Mouse (Mus musculus): ENCODE measurements around the gene Kremen2. TPM values are rescaled to one million over a fixed set of nuclear protein-coding genes. Genes with fewer than 3 reads are reported as not detected.

Gene Kremen2
- polyA plus RNA-seq, 1 experiment from 2014 or later: 0.37 TPM

GRCm38 (mm10) chr17:23755689-23756088, 10.1 kb upstream of the Kremen2 start:
- Histone ChIP-seq H3K9me3 (replicated peaks) (no peaks in the 10 kb centered on the region), H3K4me1 (no peaks in the 10 kb centered on the region), H3K27me3 (no peaks in the 10 kb centered on the region), H3K4me2 (no peak overlapping the region), H3K36me3 (ENCODE audit: poor library complexity, severe bottlenecking) (peaks cover 95% of the 10 kb centered on the region), H3K4me3 (no peak overlapping the region), H3K27ac (no peak overlapping the region), H3K9ac (no peak overlapping the region)
- 93% methylated on average over 12 of the region's 13 CpGs for WGBS
- ATAC-seq: no peak

- 79% methylated on average over 11 of the region's 11 CpGs for WGBS
- ATAC-seq: no peak
- no peak overlapping the region for H3K9ac ChIP-seq
These were observed 4.0 kb upstream of the Kremen2 start for GRCm38 (mm10) chr17:23749400-23750191.

DNA sequence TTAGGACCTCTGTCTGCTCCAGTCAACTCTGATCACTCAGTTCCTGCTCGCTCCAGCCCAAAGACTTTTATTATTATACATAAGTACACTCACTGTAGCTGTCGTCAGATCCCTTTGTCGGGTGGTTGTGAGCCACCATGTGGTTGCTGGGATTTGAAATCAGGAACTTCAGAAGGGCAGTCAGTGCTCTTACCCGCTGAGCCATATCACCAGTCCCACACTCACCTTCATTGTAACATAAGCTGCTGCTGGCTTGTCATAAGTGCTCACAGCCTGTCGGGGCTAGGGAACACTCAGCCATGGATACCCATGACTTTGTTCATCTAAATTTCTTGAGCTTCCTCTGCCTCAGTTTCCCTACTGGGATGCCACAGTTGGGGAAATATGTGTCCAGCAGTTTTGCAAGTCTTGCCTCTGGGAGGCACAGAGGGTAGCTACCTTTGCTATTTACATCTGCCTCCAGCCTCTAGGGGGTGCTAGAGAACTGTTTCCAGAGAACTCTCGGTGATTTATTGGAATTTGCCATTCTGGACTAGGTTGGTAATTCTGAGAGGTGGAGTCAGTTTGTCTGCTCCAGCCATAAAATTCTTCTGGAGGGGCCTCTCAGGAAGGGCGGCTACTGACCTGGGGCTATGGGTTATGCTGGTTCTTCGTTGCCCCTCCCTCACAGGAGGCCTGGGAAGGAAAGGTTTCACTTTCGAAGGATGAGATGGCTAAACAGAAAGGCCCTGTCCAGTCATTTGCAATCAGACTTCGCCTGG, 3.2 kb upstream of the Kremen2 start:
- Histone ChIP-seq H3K27ac (no peak overlapping the region), H3K9ac (no peak overlapping the region), H3K36me3 (ENCODE audit: poor library complexity, severe bottlenecking) (peaks cover 27% of the 10 kb centered on the region), H3K9me3 (replicated peaks) (no peaks in the 10 kb centered on the region), H3K4me3 (no peak overlapping the region), H3K4me2 (no peak overlapping the region), H3K27me3 (peaks cover 43% of the 10 kb centered on the region), H3K4me1 (peaks cover 18% of the 10 kb centered on the region)
- ATAC-seq: no peak
- 39% methylated on average over 10 of the region's 10 CpGs for WGBS

More at GRCm38 (mm10) chr17:23749400-23750191, 4.0 kb upstream of the Kremen2 start:
- Histone ChIP-seq H3K4me1 (peaks cover 18% of the 10 kb centered on the region), H3K4me2 (no peak overlapping the region), H3K9me3 (replicated peaks) (no peaks in the 10 kb centered on the region), H3K27me3 (peaks cover 35% of the 10 kb centered on the region), H3K36me3 (ENCODE audit: poor library complexity, severe bottlenecking) (peaks cover 35% of the 10 kb centered on the region), H3K27ac (no peak overlapping the region), H3K4me3 (no peak overlapping the region)

GRCm38 (mm10) chr17:23748026-23748425, 2.4 kb upstream of the Kremen2 start:
- no peak for ATAC-seq
- H3K4me1 ChIP-seq: peaks cover 18% of the 10 kb centered on the region
- WGBS: 40% methylated on average over 6 of the region's 6 CpGs
- H3K9ac ChIP-seq: no peak overlapping the region
- no peaks in the 10 kb centered on the region for H3K9me3 ChIP-seq (replicated peaks)
- no peak overlapping the region for H3K27ac ChIP-seq
- peaks cover 19% of the 10 kb centered on the region for H3K36me3 ChIP-seq (ENCODE audit: poor library complexity, severe bottlenecking)
- no peak overlapping the region for H3K4me2 ChIP-seq
- no peak overlapping the region for H3K4me3 ChIP-seq
- peaks cover 51% of the 10 kb centered on the region for H3K27me3 ChIP-seq

- H3K9me3 ChIP-seq (replicated peaks): no peaks in the 10 kb centered on the region
- H3K27me3 ChIP-seq: peaks cover 57% of the 10 kb centered on the region
- no peak for ATAC-seq
- no peak overlapping the region for H3K4me2 ChIP-seq
- H3K27ac ChIP-seq: no peak overlapping the region
- H3K9ac ChIP-seq: no peak overlapping the region
- peaks cover 14% of the 10 kb centered on the region for H3K36me3 ChIP-seq (ENCODE audit: poor library complexity, severe bottlenecking)
- no peak overlapping the region for H3K4me3 ChIP-seq
- 84% methylated on average over 3 of the region's 3 CpGs for WGBS
- peaks cover 21% of the 10 kb centered on the region for H3K4me1 ChIP-seq
These were observed 1.8 kb upstream of the Kremen2 start for GRCm38 (mm10) chr17:23747471-23747870.

- no peak overlapping the region for H3K27ac ChIP-seq
These were observed 1.1 kb upstream of the Kremen2 start for GRCm38 (mm10) chr17:23746767-23747166.

DNA sequence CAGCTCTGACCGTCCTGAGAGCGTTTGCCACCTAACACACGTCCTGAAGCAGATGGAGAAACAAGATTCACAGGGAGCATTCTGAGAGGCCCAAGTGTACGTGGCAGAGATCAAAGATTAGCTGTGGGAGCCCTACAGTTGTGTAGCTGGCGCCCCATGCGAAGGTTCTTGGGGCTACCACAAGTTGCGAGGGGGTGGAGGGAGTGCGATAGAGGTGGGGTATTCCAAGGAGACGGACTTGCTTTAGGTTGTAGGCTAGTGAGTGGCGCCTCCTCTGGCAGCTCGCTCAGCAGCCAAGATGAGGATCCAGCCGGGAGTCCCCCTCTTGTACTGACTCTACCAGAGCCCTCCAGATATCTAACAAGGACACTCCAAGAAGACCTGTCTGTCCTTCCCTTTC, 678 bp upstream of the Kremen2 start:
- Histone ChIP-seq H3K9me3 (replicated peaks) (no peaks in the 10 kb centered on the region), H3K27me3 (peaks cover 68% of the 10 kb centered on the region), H3K36me3 (ENCODE audit: poor library complexity, severe bottlenecking) (peaks cover 2% of the 10 kb centered on the region), H3K9ac (peak overlapping the region; percentile 65; the same call in 1 of the 2 replicates), H3K4me1 (peaks cover 25% of the 10 kb centered on the region), H3K4me3 (peak overlapping the region; percentile 41), H3K4me2 (peak overlapping the region; percentile 75), H3K27ac (no peak overlapping the region)
- no peak for ATAC-seq
- 3% methylated on average over 12 of the region's 12 CpGs for WGBS

More at GRCm38 (mm10) chr17:23746767-23747166, 1.1 kb upstream of the Kremen2 start:
- ATAC-seq: no peak
- peaks cover 25% of the 10 kb centered on the region for H3K4me1 ChIP-seq
- no peak overlapping the region for H3K4me3 ChIP-seq
- H3K4me2 ChIP-seq: no peak overlapping the region
- WGBS: 79% methylated on average over 3 of the region's 3 CpGs
- H3K9me3 ChIP-seq (replicated peaks): no peaks in the 10 kb centered on the region
- peaks cover 64% of the 10 kb centered on the region for H3K27me3 ChIP-seq
- H3K9ac ChIP-seq: no peak overlapping the region
- H3K36me3 ChIP-seq (ENCODE audit: poor library complexity, severe bottlenecking): peaks cover 6% of the 10 kb centered on the region

- Histone ChIP-seq H3K4me1 (peaks cover 33% of the 10 kb centered on the region), H3K4me3 (peak overlapping the region; percentile 41; the same call in 1 of the 2 replicates), H3K9ac (no peak overlapping the region), H3K27me3 (peaks cover 78% of the 10 kb centered on the region), H3K36me3 (ENCODE audit: poor library complexity, severe bottlenecking) (no peaks in the 10 kb centered on the region), H3K9me3 (replicated peaks) (no peaks in the 10 kb centered on the region), H3K27ac (no peak overlapping the region), H3K4me2 (peak overlapping the region; percentile 75; the same call in 1 of the 2 replicates)
- no peak for ATAC-seq
- WGBS: 2% methylated on average over 14 of the region's 14 CpGs
These were observed 982 bp downstream of the Kremen2 start for GRCm38 (mm10) chr17:23744651-23745050.

DNA sequence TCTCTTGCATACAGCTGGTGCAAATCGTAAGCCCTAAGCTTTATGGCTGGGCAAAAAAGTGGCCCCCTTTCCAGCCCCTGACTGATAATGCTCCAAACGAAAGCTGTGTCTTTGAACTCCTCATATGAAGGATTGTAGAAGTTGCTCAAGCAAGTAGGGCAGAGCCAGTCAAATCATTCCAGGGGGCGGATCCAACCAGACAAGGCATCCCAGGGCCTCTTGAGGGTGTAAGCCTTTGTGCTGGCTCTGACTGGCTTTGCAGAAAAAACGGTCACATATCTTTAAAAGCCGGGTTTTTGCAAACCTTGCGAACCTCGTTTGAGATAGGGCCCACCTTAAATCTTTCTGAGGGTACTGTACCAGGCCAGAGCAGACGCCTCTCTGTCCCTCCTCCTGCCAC, 1.6 kb downstream of the Kremen2 start:
- H3K9ac ChIP-seq: no peak overlapping the region
- H3K27me3 ChIP-seq: peaks cover 82% of the 10 kb centered on the region
- H3K27ac ChIP-seq: no peak overlapping the region
- H3K36me3 ChIP-seq (ENCODE audit: poor library complexity, severe bottlenecking): no peaks in the 10 kb centered on the region
- no peak overlapping the region for H3K4me2 ChIP-seq
- ATAC-seq: no peak
- H3K9me3 ChIP-seq (replicated peaks): no peaks in the 10 kb centered on the region
- H3K4me1 ChIP-seq: peaks cover 38% of the 10 kb centered on the region
- H3K4me3 ChIP-seq: no peak overlapping the region
- WGBS: 17% methylated on average over 8 of the region's 8 CpGs

DNA sequence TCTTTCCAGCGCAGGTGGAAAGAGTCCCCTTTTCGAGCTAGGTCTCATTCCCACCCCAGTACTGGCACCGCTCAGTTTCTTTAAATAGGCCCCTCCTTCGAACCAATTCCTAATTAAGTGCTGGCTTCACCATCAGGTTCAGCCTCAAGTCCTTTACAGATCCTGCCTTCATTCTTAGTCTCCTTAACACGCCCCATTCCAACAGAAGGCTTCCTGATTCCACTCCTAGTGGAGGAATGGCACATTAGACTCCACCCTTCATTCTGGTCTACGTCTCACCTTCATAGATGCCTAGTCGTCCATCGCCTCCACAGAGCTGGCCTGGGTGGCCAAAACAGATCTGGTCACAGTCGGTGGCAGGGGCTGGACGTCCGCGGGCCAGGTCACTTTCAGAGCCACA, 2.7 kb downstream of the Kremen2 start:
- Histone ChIP-seq H3K4me3 (peak overlapping the region; percentile 29), H3K27ac (no peak overlapping the region), H3K9me3 (replicated peaks) (no peaks in the 10 kb centered on the region), H3K4me2 (peak overlapping the region; percentile 54; the same call in 1 of the 2 replicates), H3K27me3 (peaks cover 80% of the 10 kb centered on the region), H3K36me3 (ENCODE audit: poor library complexity, severe bottlenecking) (no peaks in the 10 kb centered on the region), H3K4me1 (peaks cover 49% of the 10 kb centered on the region), H3K9ac (no peak overlapping the region)
- ATAC-seq: no peak
- WGBS: 62% methylated on average over 12 of the region's 12 CpGs

DNA sequence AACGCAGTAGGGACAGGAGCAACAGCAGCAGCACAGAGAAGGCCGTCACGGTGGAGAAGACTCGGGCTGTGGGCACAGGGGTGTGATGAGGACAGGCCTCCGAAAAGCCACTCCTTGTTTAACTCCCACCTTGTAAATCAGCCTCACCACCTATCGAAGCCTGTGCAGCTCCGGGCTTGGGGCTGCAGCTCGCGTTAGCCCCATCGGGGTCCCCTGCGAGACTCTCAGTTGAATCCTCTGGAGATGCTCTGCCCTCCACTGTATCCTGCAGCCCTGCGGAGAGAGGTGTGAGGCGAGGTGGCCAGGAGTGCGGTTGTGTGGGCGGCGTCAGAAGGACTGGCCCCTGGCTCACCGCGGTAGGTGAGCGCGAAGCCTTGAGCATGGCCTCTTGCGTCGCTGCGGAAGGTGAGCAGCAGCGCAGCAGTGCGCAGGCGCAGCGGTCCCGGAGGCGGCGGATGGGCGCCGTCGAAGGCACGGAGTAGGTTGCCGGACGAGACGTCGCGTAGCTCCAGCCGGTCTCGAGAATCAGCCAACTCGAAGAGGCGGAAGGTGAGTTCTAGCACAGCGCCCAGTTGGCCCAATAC, 3.3 kb downstream of the Kremen2 start:
- Histone ChIP-seq H3K36me3 (ENCODE audit: poor library complexity, severe bottlenecking) (peaks cover 5% of the 10 kb centered on the region), H3K27me3 (peaks cover 75% of the 10 kb centered on the region), H3K4me1 (peaks cover 54% of the 10 kb centered on the region), H3K4me2 (peak overlapping the region; percentile 54), H3K9ac (peak overlapping the region; percentile 46), H3K27ac (no peak overlapping the region), H3K4me3 (peak overlapping the region; percentile 29), H3K9me3 (replicated peaks) (no peaks in the 10 kb centered on the region)
- WGBS: 6% methylated on average over 44 of the region's 44 CpGs
- no peak for ATAC-seq

Measured in forebrain, embryonic 13.5 days (tissue).